Comparison of ENCODE assay signal across 19 mouse cellular contexts in genomic region chr3:52354203-52354602, GRCm38 (mm10).
"Had no signal": no experiment of that assay in that cellular context is flagged by ENCODE, and none has a peak within 500 bp of the region (broad histone marks: within the 10 kb centered on the region; RNA-seq: fewer than 3 reads in every experiment).

No protein-coding gene starts in this region.

- H3K27ac ChIP-seq: midbrain, embryonic 10.5 days; midbrain, embryonic 12.5 days; neural tube, embryonic 13.5 days; neural tube, embryonic 15.5 days had no signal

- H3K27me3 ChIP-seq: midbrain, embryonic 12.5 days; neural tube, embryonic 13.5 days; neural tube, embryonic 15.5 days had no signal

- H3K4me1 ChIP-seq: midbrain, embryonic 10.5 days; midbrain, embryonic 12.5 days; neural tube, embryonic 13.5 days; neural tube, embryonic 15.5 days had no signal

- H3K4me2 ChIP-seq: lung, embryonic 14.5 days; midbrain, embryonic 12.5 days; neural tube, embryonic 13.5 days; neural tube, embryonic 15.5 days had no signal

- ATAC-seq: midbrain, embryonic 16.5 days had no signal

- H3K4me3 ChIP-seq: midbrain, embryonic 10.5 days; midbrain, embryonic 12.5 days; myocyte; neural tube, embryonic 13.5 days; neural tube, embryonic 15.5 days had no signal

- H3K9ac ChIP-seq: lung, embryonic 14.5 days; midbrain, embryonic 12.5 days; neural tube, embryonic 13.5 days; neural tube, embryonic 15.5 days had no signal

- DNase-seq: lung, adult 18-20 months; lung, embryonic 14.5 days; lung, postnatal 10 days; lung, postnatal 4 days; midbrain, embryonic 14.5 days; retina, postnatal 1 day; right cerebral cortex, adult 18-20 months; right cerebral cortex, postnatal 25 days; right cerebral cortex, postnatal 4 days; spleen, adult 18-20 months; thymus, adult 18-20 months; thymus, postnatal 14 days; thymus, postnatal 36 days had no signal

- H3K36me3 ChIP-seq: midbrain, embryonic 10.5 days; midbrain, embryonic 12.5 days; neural tube, embryonic 13.5 days; neural tube, embryonic 15.5 days had no signal

- H3K9me3 ChIP-seq: midbrain, embryonic 10.5 days; midbrain, embryonic 12.5 days; neural tube, embryonic 13.5 days; neural tube, embryonic 15.5 days had no signal
